Mouse (Mus musculus) MN1 (cell line): Measurements from ENCODE around the gene Taldo1.
"Not testable (repeated sequence)": the region's sequence is repeated elsewhere in the genome, so short reads cannot be mapped to it uniquely, and the experiment has no call there.

Experiments
- DNase-seq: peaks from one replicate; pipeline ENCODE4 v3.0.0-alpha.2; 2016; ENCODE audit warnings: low spot score

The Taldo1 gene

GRCm38 (mm10) chr7:141388487-141389109 lies 3.4 kb upstream of the Taldo1 start:
- DNase-seq: no peak

GRCm38 (mm10) chr7:141390326-141391259 lies 1.4 kb upstream of the Taldo1 start:
- DNase-seq: no peak

- peak; percentile 53 for DNase-seq
These were observed 688 bp downstream of the Taldo1 start for GRCm38 (mm10) chr7:141392552-141393222.

- no peak for DNase-seq
These were observed 2.2 kb downstream of the Taldo1 start for GRCm38 (mm10) chr7:141394158-141394557.

- peak; percentile 62 for DNase-seq
These were observed 2.8 kb downstream of the Taldo1 start for GRCm38 (mm10) chr7:141394771-141395170.

- no peak for DNase-seq
These were observed 3.3 kb downstream of the Taldo1 start for GRCm38 (mm10) chr7:141395348-141395747.

GRCm38 (mm10) chr7:141403305-141403704 lies 11.3 kb downstream of the Taldo1 start:
- DNase-seq: peak; percentile 75

- DNase-seq: no peak
These were observed 13.5 kb downstream of the Taldo1 start for GRCm38 (mm10) chr7:141405466-141405865.

- DNase-seq: not testable (repeated sequence)
These were observed 15.7 kb downstream of the Taldo1 start for GRCm38 (mm10) chr7:141407670-141408069.

GRCm38 (mm10) chr7:141408833-141409232 lies 16.8 kb downstream of the Taldo1 start:
- DNase-seq: peak; percentile 91

- no peak for DNase-seq
These were observed 18.6 kb downstream of the Taldo1 start for GRCm38 (mm10) chr7:141410631-141411030.

- no peak for DNase-seq
These were observed 19.7 kb downstream of the Taldo1 start for GRCm38 (mm10) chr7:141411667-141412066.

GRCm38 (mm10) chr7:141413331-141413730 lies 21.3 kb downstream of the Taldo1 start:
- DNase-seq: peak; percentile 60

- peak; percentile 99 for DNase-seq
These were observed 22.0 kb downstream of the Taldo1 start, which contains the start of gene Gatd1 for GRCm38 (mm10) chr7:141413809-141414584. Gatd1 (minus strand) TSS chr7:141414136.

- no peak for DNase-seq
These were observed 24.3 kb downstream of the Taldo1 start for GRCm38 (mm10) chr7:141416144-141416841.

GRCm38 (mm10) chr7:141417731-141418681 lies 26.0 kb downstream of the Taldo1 start:
- no peak for DNase-seq

GRCm38 (mm10) chr7:141418970-141419369 lies 27.0 kb downstream of the Taldo1 start:
- peak; percentile 57 for DNase-seq

- DNase-seq: no peak
These were observed 28.2 kb downstream of the Taldo1 start for GRCm38 (mm10) chr7:141420030-141420702.

- DNase-seq: no peak
These were observed 31.8 kb downstream of the Taldo1 start for GRCm38 (mm10) chr7:141423811-141424210.
